Mouse (Mus musculus): Measurements from ENCODE around the gene Actg1. TPM values are rescaled to one million over a fixed set of nuclear protein-coding genes. Genes with fewer than 3 reads are reported as not detected.

The Actg1 gene
- polyA plus RNA-seq (2014; fragmentation: Nextera tagmentation; extraction: Ambion mirVana): 979 and 1,136 TPM in 2 replicates

DNA sequence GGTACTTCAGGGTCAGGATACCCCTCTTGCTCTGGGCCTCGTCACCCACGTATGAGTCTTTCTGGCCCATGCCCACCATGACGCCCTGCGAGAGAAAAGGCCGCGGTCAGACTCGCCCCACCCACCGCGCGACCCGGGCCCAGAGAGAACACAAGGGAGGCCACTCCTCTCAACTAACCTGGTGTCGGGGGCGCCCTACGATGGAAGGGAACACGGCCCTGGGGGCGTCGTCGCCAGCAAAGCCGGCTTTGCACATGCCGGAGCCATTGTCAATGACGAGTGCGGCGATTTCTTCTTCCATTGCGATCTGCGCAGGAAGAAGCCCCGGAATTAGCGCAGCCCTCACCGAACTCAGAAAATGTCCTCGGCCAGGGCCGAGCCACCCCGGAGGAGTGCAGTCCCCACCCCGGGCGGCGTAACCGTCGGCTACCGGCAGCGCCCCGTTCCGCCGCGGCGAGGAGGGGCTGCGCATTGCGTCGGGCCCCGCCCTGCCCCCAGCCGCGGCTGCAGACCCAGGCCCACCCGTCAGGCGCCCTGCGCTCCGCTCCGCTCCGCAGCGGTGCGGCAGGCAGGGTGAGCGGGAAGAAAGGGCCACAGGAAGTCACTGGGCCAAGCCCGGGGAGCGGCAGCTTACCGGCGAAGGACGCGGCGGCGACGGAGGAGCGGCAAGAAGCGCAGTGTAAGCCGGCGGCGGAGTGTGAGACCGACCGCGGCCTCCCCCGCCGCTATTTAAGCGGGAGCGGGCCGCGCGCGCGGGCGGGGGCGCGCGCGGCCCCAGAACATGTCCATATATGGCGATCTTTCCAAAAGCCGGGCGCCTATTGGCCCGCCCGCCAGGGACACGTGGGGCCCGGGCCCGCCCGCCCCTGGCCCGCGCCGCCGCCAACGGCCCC lies at the start of gene Actg1:
Gene Actg1 (minus strand): TSS at position 752 of the 893 bp plus-strand sequence.
- H3K4me1 ChIP-seq (ENCODE audit: control insufficient read depth in 2 of 2, insufficient read depth in 2 of 2, low read length in 2 of 2): peaks cover 24 to 27% of the 10 kb centered on the region in 2 experiments
- peaks cover 34% of the 10 kb centered on the region for H3K36me3 ChIP-seq (ENCODE audit: control insufficient read depth, insufficient read depth, low read length)
- peak within 1 kb of the TSS; percentile 100 for H3K9ac ChIP-seq (ENCODE audit: low read length)
- H3K9me3 ChIP-seq (ENCODE audit: control insufficient read depth, low read length): no peaks in the 10 kb centered on the region
- peak; percentile 71 for ATAC-seq (ENCODE audit: insufficient number of reproducible peaks, insufficient read depth, low FRiP score, low read depth)
- H3K27ac ChIP-seq (replicated peaks in 1 of 2; ENCODE audit: control insufficient read depth in 1 of 2, insufficient read depth in 1 of 2, low read depth in 2 of 2, low read length in 2 of 2): peak within 1 kb of the TSS; percentile 100
- peak within 1 kb of the TSS; percentile 98 for H3K4me2 ChIP-seq (ENCODE audit: low read length)
- 1% methylated on average over 95 of the region's 103 CpGs for WGBS
- peak within 1 kb of the TSS; percentile 97 to 100 for H3K4me3 ChIP-seq (ENCODE audit: control insufficient read depth in 1 of 2, insufficient read depth in 1 of 2, low read depth in 1 of 2, low read length in 2 of 2)
- no peaks in the 10 kb centered on the region for H3K27me3 ChIP-seq (ENCODE audit: control insufficient read depth, insufficient read depth, low read length)

DNA sequence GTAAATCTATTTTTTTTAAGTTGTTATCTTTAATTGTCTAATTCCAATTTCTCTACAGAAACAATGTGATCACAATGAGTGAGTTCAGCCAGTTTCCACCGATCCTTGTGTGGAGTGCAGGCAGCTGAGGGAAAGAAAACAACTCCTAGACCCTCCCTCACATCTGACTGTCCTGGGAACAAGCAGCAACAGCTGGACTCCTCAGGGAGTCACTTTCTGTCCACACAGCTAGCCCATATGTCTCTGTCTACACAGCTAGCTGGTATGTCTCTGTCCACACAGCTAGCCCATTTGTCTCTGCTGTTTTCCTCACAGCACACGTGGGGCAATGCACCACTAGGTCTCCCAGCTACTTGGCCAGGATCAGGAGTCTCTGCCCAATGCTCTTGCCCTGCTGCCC lies 49.3 kb upstream of the Actg1 start:
- Histone ChIP-seq H3K9me3 (ENCODE audit: control insufficient read depth, low read length) (no peaks in the 10 kb centered on the region), H3K4me2 (ENCODE audit: low read length) (no peak overlapping the region), H3K4me1 (ENCODE audit: control insufficient read depth in 2 of 2, insufficient read depth in 2 of 2, low read length in 2 of 2) (no peaks in the 10 kb centered on the region), H3K36me3 (ENCODE audit: control insufficient read depth, insufficient read depth, low read length) (peaks cover 88% of the 10 kb centered on the region), H3K27me3 (ENCODE audit: control insufficient read depth, insufficient read depth, low read length) (no peaks in the 10 kb centered on the region), H3K27ac (replicated peaks in 1 of 2; ENCODE audit: control insufficient read depth in 1 of 2, insufficient read depth in 1 of 2, low read depth in 2 of 2, low read length in 2 of 2) (no peak overlapping the region), H3K9ac (ENCODE audit: low read length) (no peak overlapping the region), H3K4me3 (ENCODE audit: control insufficient read depth in 1 of 2, insufficient read depth in 1 of 2, low read depth in 1 of 2, low read length in 2 of 2) (no peak overlapping the region)
- WGBS: 85% methylated on average over 2 of the region's 2 CpGs
- ATAC-seq (ENCODE audit: insufficient number of reproducible peaks, insufficient read depth, low FRiP score, low read depth): no peak

DNA sequence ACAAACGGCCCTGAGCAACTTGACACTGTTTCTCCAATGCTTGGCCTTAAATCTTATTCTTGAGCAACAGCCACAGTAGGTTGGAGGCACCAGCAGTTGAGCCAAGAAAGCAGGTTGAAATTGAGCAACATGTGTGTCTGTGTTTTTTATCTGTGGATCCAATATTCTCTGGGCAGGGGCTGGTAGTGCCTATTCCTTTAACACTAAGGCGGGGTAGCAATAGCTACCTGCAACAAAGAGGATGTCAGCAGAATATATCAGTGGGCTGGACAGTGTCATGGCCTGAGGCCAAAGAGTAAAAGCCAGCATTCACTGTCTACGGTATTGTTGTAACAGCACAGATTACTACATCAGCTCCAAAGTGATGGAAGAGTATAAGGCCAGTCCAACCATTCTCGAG lies 47.3 kb upstream of the Actg1 start:
- H3K4me1 ChIP-seq (ENCODE audit: control insufficient read depth in 2 of 2, insufficient read depth in 2 of 2, low read length in 2 of 2): no peaks in the 10 kb centered on the region
- no peaks in the 10 kb centered on the region for H3K27me3 ChIP-seq (ENCODE audit: control insufficient read depth, insufficient read depth, low read length)
- H3K9me3 ChIP-seq (ENCODE audit: control insufficient read depth, low read length): no peaks in the 10 kb centered on the region
- no peak overlapping the region for H3K9ac ChIP-seq (ENCODE audit: low read length)
- H3K36me3 ChIP-seq (ENCODE audit: control insufficient read depth, insufficient read depth, low read length): peaks cover 75% of the 10 kb centered on the region
- H3K27ac ChIP-seq (replicated peaks in 1 of 2; ENCODE audit: control insufficient read depth in 1 of 2, insufficient read depth in 1 of 2, low read depth in 2 of 2, low read length in 2 of 2): no peak overlapping the region
- ATAC-seq (ENCODE audit: insufficient number of reproducible peaks, insufficient read depth, low FRiP score, low read depth): peak; percentile 14; the same call in 1 of the 2 replicates
- H3K4me3 ChIP-seq (ENCODE audit: control insufficient read depth in 1 of 2, insufficient read depth in 1 of 2, low read depth in 1 of 2, low read length in 2 of 2): no peak overlapping the region
- H3K4me2 ChIP-seq (ENCODE audit: low read length): no peak overlapping the region
- WGBS: 66% methylated on average over 4 of the region's 4 CpGs

DNA sequence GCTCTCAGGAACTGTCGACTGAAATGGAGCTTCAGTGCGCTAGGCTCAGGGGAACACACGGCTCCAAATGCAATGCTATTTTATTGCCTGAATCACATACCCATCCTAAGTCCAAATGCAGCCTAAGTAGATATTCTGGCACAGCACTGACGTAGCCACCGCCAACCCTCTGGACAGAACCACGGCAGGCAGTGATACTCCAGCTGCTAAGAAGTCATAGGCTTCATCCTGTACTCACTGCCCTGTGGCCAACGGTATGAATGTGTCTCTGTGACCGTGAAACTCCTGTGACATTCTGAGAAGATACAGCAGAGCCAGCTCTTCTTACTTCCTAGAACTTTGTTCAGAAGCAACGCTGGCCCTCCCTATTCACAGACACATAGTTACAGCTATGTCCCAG lies 40.2 kb upstream of the Actg1 start:
- Histone ChIP-seq H3K9me3 (ENCODE audit: control insufficient read depth, low read length) (no peaks in the 10 kb centered on the region), H3K4me1 (ENCODE audit: control insufficient read depth in 2 of 2, insufficient read depth in 2 of 2, low read length in 2 of 2) (peaks cover 9 to 22% of the 10 kb centered on the region in 2 experiments), H3K4me3 (ENCODE audit: control insufficient read depth in 1 of 2, insufficient read depth in 1 of 2, low read depth in 1 of 2, low read length in 2 of 2) (no peak overlapping the region), H3K27ac (replicated peaks in 1 of 2; ENCODE audit: control insufficient read depth in 1 of 2, insufficient read depth in 1 of 2, low read depth in 2 of 2, low read length in 2 of 2) (peak overlapping the region in 1 of 2 experiments; percentile 4; a peak in 2 of 4 replicates), H3K9ac (ENCODE audit: low read length) (no peak overlapping the region), H3K36me3 (ENCODE audit: control insufficient read depth, insufficient read depth, low read length) (peaks cover 64% of the 10 kb centered on the region), H3K27me3 (ENCODE audit: control insufficient read depth, insufficient read depth, low read length) (no peaks in the 10 kb centered on the region), H3K4me2 (ENCODE audit: low read length) (no peak overlapping the region)
- no peak for ATAC-seq (ENCODE audit: insufficient number of reproducible peaks, insufficient read depth, low FRiP score, low read depth)
- WGBS: 85% methylated on average over 9 of the region's 9 CpGs

DNA sequence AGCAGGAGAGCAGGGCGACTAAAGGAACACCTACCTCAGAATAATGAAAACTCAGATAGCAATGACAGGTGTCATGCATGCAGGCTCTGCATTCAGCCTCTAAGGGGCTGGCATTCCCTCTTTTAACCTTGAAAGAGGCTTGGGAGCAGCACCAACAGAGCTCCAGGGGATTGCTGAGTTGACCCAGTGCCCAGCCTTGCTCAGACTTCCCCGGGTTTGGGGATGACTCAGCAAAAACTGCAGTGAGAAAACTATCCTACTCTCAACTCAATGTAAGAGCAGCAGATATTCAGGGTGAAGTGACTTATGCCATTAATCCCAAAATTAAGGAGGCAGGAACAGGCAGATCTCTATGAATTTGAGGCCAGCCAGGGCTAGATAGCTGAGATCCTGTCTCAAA lies 38.8 kb upstream of the Actg1 start:
- Histone ChIP-seq H3K27me3 (ENCODE audit: control insufficient read depth, insufficient read depth, low read length) (no peaks in the 10 kb centered on the region), H3K4me2 (ENCODE audit: low read length) (no peak overlapping the region), H3K9me3 (ENCODE audit: control insufficient read depth, low read length) (no peaks in the 10 kb centered on the region), H3K9ac (ENCODE audit: low read length) (no peak overlapping the region), H3K4me3 (ENCODE audit: control insufficient read depth in 1 of 2, insufficient read depth in 1 of 2, low read depth in 1 of 2, low read length in 2 of 2) (no peak overlapping the region), H3K27ac (replicated peaks in 1 of 2; ENCODE audit: control insufficient read depth in 1 of 2, insufficient read depth in 1 of 2, low read depth in 2 of 2, low read length in 2 of 2) (peak overlapping the region; percentile 87 to 99), H3K36me3 (ENCODE audit: control insufficient read depth, insufficient read depth, low read length) (peaks cover 64% of the 10 kb centered on the region), H3K4me1 (ENCODE audit: control insufficient read depth in 2 of 2, insufficient read depth in 2 of 2, low read length in 2 of 2) (peaks cover 16 to 35% of the 10 kb centered on the region in 2 experiments)
- WGBS: 35% methylated on average over 2 of the region's 2 CpGs
- no peak for ATAC-seq (ENCODE audit: insufficient number of reproducible peaks, insufficient read depth, low FRiP score, low read depth)

DNA sequence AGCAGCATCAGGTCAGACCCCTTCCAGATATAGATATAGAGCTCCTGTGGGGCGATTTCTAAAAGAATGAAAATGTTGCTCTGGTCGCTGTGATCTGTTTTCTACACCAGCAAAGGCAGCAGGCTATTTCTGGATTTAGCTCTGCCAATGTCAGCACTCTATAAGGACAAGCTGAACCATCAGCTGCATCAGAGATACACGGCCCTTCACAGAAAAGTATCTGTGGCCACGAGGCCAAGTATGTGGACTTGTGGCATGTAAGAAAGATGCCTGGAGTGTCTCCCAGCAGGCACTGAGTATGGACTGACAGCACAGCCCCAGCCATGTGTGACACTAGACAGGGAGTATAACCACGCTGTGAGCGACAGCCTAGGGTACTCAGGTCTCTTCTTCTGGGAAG lies 38.3 kb upstream of the Actg1 start:
- 42% methylated on average over 6 of the region's 6 CpGs for WGBS
- Histone ChIP-seq H3K4me1 (ENCODE audit: control insufficient read depth in 2 of 2, insufficient read depth in 2 of 2, low read length in 2 of 2) (peaks cover 20 to 41% of the 10 kb centered on the region in 2 experiments), H3K36me3 (ENCODE audit: control insufficient read depth, insufficient read depth, low read length) (peaks cover 67% of the 10 kb centered on the region), H3K9me3 (ENCODE audit: control insufficient read depth, low read length) (no peaks in the 10 kb centered on the region), H3K9ac (ENCODE audit: low read length) (peak overlapping the region; percentile 54; the same call in 1 of the 2 replicates), H3K27ac (replicated peaks in 1 of 2; ENCODE audit: control insufficient read depth in 1 of 2, insufficient read depth in 1 of 2, low read depth in 2 of 2, low read length in 2 of 2) (peak overlapping the region; percentile 98 to 99), H3K27me3 (ENCODE audit: control insufficient read depth, insufficient read depth, low read length) (no peaks in the 10 kb centered on the region), H3K4me3 (ENCODE audit: control insufficient read depth in 1 of 2, insufficient read depth in 1 of 2, low read depth in 1 of 2, low read length in 2 of 2) (no peak overlapping the region), H3K4me2 (ENCODE audit: low read length) (peak overlapping the region; percentile 39)
- ATAC-seq (ENCODE audit: insufficient number of reproducible peaks, insufficient read depth, low FRiP score, low read depth): peak; percentile 73

DNA sequence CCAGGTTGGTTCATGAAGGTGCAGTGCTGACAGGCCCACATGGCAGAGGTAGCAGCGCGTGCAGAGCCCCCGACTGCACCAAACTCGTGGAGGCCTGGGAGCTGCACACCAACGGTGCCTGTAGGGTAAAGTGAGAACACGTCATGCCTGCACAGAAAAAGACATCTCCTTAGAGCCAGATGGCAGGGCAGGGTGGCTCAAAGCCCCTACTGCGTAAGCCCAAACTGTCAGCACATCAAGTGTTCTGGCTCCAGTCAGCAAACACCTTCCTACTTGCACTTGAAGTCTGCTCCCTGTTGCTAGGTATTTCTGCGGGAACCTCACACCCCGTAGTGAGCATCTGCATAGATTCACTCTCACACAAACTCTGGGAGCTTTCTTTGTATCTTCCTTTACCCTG lies 34.2 kb upstream of the Actg1 start:
- Histone ChIP-seq H3K4me3 (ENCODE audit: control insufficient read depth in 1 of 2, insufficient read depth in 1 of 2, low read depth in 1 of 2, low read length in 2 of 2) (no peak overlapping the region), H3K9me3 (ENCODE audit: control insufficient read depth, low read length) (no peaks in the 10 kb centered on the region), H3K9ac (ENCODE audit: low read length) (peak overlapping the region; percentile 62), H3K27ac (replicated peaks in 1 of 2; ENCODE audit: control insufficient read depth in 1 of 2, insufficient read depth in 1 of 2, low read depth in 2 of 2, low read length in 2 of 2) (peak overlapping the region; percentile 88 to 95), H3K4me2 (ENCODE audit: low read length) (0 out of 2 replicates have a peak overlapping the region, but pooled peaks have one; percentile 13), H3K4me1 (ENCODE audit: control insufficient read depth in 2 of 2, insufficient read depth in 2 of 2, low read length in 2 of 2) (peaks cover 32 to 60% of the 10 kb centered on the region in 2 experiments), H3K36me3 (ENCODE audit: control insufficient read depth, insufficient read depth, low read length) (peaks cover 71% of the 10 kb centered on the region), H3K27me3 (ENCODE audit: control insufficient read depth, insufficient read depth, low read length) (no peaks in the 10 kb centered on the region)
- 33% methylated on average over 9 of the region's 9 CpGs for WGBS
- peak; percentile 55 for ATAC-seq (ENCODE audit: insufficient number of reproducible peaks, insufficient read depth, low FRiP score, low read depth)

Measured in heart, embryonic 14.5 days (tissue).